Mouse (Mus musculus): Measurements from ENCODE around the gene Mmab.

Gene Mmab

DNA sequence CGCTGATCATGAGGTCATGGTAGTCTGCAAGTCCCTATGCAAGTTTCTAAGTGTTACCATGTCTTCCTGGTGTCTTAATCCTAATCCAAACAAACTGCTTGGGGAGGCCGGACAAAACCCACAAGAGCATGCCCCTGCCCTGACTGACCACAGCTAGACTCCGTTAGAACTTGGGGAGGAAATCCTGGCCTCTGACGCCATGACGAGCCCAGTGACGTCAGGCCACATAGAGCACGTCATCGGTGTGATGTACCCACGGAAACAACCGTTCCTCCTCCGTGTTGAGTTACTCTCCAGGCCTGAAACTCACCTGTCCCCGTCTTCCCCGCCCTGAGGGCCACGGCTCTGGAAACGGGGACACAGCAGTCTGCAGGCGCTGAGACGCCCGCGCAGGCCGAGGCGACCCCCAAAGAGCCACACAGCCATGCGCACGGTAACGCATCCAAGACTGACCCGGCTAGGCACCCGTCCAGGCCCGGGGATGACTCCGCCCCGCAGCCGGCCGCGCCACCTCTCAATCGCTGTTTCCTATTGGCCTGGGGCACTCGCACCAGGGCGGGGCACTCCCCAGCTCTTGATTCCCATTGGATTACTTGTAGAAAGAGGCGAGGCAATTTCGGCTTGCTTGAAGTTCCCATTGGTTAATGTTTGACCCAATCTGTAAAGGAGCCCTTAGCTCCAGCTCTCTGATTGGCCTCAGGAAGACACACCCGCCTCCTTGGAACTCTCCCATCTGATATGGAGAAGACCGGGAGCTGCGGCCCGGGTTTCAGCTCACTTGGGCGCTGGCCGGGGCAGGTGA is at the start of gene Mmab, which contains the start of gene Mvk:
TSS of gene Mmab (minus strand) at position 495 of the 802 bp plus-strand sequence.
TSS of gene Mvk (plus strand) at position 704 of the 802 bp plus-strand sequence.
- DNase-seq (ENCODE audit: low spot score), result peak; percentile 90

GRCm38 (mm10) chr5:114490241-114490640 is 46.4 kb upstream of the Mmab start:
- no peak for DNase-seq (ENCODE audit: low spot score)

DNA sequence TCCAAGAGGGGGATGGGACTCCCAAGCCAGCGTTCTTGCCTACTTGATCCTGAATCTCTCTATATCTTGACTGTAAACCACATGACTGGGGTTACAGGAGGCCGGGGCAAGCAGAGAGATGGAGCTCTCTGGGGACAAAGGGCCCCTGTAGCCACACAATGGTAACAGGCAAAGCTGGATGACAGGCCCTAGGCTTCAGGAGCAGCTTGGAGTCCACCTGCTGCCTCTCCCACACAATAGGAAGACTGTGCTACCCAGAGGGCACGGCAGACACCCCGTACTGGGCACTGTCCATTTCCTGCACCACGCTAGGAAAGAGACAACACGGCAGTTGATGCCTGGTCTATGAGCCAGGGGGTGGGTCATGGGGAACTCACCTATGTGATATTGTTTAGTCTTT is 45.7 kb upstream of the Mmab start:
- no peak for DNase-seq (ENCODE audit: low spot score)

GRCm38 (mm10) chr5:114485685-114486084 is 41.8 kb upstream of the Mmab start:
- no peak for DNase-seq (ENCODE audit: low spot score)

- DNase-seq (ENCODE audit: low spot score), result no peak
Observed at GRCm38 (mm10) chr5:114482587-114483011, 38.7 kb upstream of the Mmab start.

DNA sequence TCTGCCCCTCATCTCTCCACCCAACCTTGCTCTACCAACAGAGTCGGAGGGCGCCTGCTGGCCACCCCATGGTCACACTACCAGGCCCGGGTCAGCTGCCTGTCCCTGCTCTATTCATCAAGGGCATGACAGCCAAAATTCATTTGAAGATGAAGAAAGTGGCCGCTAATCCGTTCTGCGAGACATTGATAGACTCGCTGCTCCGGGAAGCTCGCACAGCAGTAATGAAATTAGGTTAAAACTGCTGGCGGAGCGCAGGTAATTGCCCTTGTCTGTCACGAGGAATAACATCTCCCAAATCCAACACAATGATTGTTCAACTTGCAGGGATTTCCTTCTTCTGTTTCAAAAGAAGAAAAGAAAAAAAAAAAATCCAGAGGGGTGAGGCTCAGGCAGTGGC is 34.4 kb upstream of the Mmab start:
- no peak for DNase-seq (ENCODE audit: low spot score)

- DNase-seq (ENCODE audit: low spot score), result no peak
Observed at GRCm38 (mm10) chr5:114474741-114475491, 31.1 kb upstream of the Mmab start.

- no peak for DNase-seq (ENCODE audit: low spot score)
Observed at GRCm38 (mm10) chr5:114470359-114470758, 26.5 kb upstream of the Mmab start.

DNA sequence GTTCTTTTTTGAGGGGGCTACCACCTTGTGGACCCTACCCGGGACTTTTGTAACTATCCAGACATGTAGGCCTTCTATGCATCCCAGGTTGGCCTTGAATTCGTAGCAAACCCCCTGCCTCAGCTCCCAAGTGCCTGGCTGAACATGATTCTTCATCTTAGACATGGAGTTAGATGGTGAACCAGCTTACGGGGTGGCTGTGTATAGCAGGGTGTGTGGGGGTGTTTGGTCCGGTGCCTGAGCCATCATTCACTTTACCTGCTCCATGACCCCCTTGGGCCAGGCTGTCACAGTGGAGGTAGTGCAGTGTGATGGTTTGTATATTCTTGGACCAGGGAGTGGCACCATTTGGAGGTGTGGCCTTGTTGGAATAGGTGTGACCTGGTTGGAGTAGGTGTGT is 24.1 kb upstream of the Mmab start:
- DNase-seq (ENCODE audit: low spot score), result no peak

- no peak for DNase-seq (ENCODE audit: low spot score)
Observed at GRCm38 (mm10) chr5:114467430-114467829, 23.6 kb upstream of the Mmab start.

GRCm38 (mm10) chr5:114467019-114467418 is 23.2 kb upstream of the Mmab start:
- DNase-seq (ENCODE audit: low spot score), result no peak

GRCm38 (mm10) chr5:114465641-114466040 is 21.8 kb upstream of the Mmab start:
- DNase-seq (ENCODE audit: low spot score), result no peak

DNA sequence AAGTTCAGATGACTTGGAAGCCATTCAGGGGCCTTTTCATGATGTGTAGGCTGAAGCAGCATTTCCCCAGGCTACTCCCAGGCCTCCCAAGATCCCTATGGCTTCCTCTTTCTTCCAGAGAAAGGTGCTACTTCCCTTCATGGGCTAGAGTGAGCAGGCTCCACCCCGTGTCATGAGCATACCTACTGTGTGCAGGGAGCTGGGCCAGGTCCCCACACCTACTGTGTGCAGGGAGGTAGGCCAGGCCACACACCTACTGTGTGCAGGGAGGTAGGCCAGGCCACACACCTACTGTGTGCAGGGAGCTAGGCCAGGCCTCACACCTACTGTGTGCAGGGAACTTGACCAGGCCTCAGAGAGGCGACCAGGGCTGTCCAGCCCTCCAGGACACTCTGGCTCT is 20.7 kb upstream of the Mmab start:
- DNase-seq (ENCODE audit: low spot score), result no peak

DNA sequence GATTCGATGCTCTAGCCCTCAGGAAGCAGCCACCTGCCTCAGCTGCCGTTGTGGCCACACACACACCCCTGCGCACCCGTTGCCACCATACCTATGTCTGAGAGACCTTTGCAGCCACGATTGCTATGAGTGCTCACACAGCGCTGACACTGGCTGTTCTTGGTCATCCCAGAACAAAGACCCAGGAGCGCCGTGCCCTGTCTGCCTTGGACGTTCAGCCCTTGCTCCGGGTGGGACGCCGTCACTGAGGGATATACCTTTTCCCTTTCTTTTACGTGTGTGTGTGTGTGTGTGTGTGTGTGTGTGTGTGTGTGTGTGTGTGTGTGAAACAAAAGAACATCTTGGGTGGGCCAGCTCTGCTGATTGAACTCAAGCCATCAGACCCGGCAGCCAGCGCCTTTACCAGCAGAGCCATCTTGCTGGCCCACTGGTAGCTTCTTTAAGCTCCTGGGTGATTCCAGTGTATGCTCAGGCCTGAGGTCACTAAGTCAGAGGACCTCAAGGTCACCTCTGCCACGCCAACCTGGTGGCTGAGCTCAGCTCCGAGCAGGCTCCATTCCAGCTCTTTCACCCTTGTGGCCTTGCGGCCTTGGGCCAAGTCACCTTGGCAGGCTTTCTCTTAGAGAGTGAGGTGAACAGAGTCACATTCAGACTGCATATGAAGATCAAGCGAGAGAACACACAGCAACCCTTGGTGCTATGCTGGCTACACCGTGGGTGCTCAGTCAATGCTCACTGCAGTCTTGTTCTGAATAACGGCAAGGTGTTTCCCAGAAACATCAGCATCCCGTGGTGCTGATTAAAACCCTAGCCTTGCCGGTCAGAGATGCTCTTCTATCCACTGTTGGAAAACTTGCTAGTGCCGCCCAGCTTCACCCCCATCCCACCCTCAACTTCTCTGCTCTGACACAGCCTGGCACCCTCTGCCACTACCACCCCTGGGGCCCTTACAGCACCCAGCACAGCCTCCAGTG is 18.5 kb upstream of the Mmab start:
- no peak for DNase-seq (ENCODE audit: low spot score)

DNA sequence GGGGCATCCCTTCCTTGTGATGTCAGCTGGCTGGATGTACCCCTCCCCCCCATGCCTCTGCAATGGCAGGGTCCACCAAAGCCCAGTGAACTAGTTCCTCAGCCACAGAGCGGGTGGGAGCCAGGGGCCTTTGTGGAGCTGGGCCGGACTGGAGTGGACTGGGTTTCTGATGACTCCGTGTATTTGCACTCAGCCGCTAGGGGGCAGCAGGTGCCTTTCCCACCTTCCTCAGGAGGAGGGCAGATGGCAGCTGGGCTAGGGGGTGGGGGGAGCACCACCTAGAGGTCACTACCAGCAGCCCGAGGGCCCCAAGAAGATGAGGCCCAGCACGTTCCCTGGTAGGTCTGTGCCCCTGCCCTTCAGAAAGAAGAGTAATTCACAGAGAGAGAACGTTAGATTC is 17.4 kb upstream of the Mmab start:
- peak; percentile 32 for DNase-seq (ENCODE audit: low spot score)

- no peak for DNase-seq (ENCODE audit: low spot score)
Observed at GRCm38 (mm10) chr5:114456995-114457605, 13.2 kb upstream of the Mmab start.

- DNase-seq (ENCODE audit: low spot score), result no peak
Observed at GRCm38 (mm10) chr5:114456287-114456686, 12.4 kb upstream of the Mmab start.

GRCm38 (mm10) chr5:114449011-114449410 is 5.2 kb upstream of the Mmab start:
- no peak for DNase-seq (ENCODE audit: low spot score)

GRCm38 (mm10) chr5:114444368-114444692 is 470 bp upstream of the Mmab start:
- DNase-seq (ENCODE audit: low spot score), result no peak

DNA sequence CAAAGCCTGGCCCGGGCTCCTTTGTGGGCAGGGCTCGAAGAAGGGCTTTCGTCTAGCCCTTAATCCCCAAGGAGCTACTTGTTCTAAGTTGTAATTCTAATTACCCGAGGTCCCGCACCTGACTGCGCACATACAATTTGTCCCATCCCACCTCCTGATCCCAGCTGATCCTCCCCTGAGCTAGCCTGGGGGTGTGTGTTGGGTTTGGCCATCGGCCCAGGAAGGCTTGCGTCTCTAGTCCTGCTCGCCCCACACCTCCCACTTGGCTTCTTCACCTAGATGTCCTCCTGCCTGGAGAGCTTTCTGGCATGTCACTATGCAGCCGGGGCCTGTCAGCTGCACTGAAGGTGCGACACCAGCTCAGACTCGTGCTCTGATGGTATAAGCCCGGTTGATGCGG is 8.3 kb downstream of the Mmab start:
- DNase-seq (ENCODE audit: low spot score), result no peak

- no peak for DNase-seq (ENCODE audit: low spot score)
Observed at GRCm38 (mm10) chr5:114434359-114434758, 9.5 kb downstream of the Mmab start.

GRCm38 (mm10) chr5:114429781-114430180 is 14.1 kb downstream of the Mmab start:
- no peak for DNase-seq (ENCODE audit: low spot score)

All from urinary bladder, postnatal 10 days (tissue).